Mouse (Mus musculus) testis, adult 2 months (tissue): ENCODE results near the gene Cmtm4.

Source experiments
- CTCF ChIP-seq: fragments of 200-500 bp; IDR thresholded peaks from 2 replicates; pipeline ENCODE4 v1.5.1; 2012; ENCODE audit warnings: low read depth, mild to moderate bottlenecking, inconsistent platforms, low read length, moderate library complexity; ENCODE audit not compliant: control insufficient read depth, insufficient read depth, insufficient replicate concordance
- POLR2A ChIP-seq: fragments of 200-500 bp; IDR thresholded peaks from 2 replicates; pipeline ENCODE4 v1.6.1; 2012; ENCODE audit warnings: low read depth, mild to moderate bottlenecking, inconsistent platforms, low read length, moderate library complexity; ENCODE audit not compliant: control insufficient read depth

GRCm38 (mm10) chr8:104387501-104387900 is 8.1 kb downstream of the Cmtm4 start:
- TF ChIP-seq CTCF = no peak
- no peak for TF ChIP-seq POLR2A
